Mouse (Mus musculus) bone marrow macrophage, adult 2 months (primary cell): ENCODE data around the gene Ssr2.

Experiments used
- CTCF ChIP-seq: IDR thresholded peaks from 2 replicates; pipeline ENCODE4 v1.5.1; 2012; ENCODE audit warnings: low read depth, mild to moderate bottlenecking, low read length, moderate library complexity
- POLR2A ChIP-seq: IDR thresholded peaks from 2 replicates; pipeline ENCODE4 v1.6.1; 2012; ENCODE audit warnings: mild to moderate bottlenecking, low read depth, low read length, borderline replicate concordance

- no peak for TF ChIP-seq POLR2A
- TF ChIP-seq CTCF, result no peak
These were observed 21.6 kb upstream of the Ssr2 start for GRCm38 (mm10) chr3:88553880-88554586.
